Mouse (Mus musculus): ENCODE data around the gene Ctsk. TPM values are rescaled to one million over a fixed set of nuclear protein-coding genes. Genes with fewer than 3 reads are reported as not detected.

Ctsk gene
- total RNA-seq (2021): 100 to 1,000 TPM in 1 of 2 experiments, 10 to 100 TPM in 1; 31.4 to 178 TPM
- long read RNA-seq, experiment 1, transcript Ctsk-201 (8 exons, 1,512 nt): major isoform, 63 of 74 reads
- long read RNA-seq, experiment 1, partial matches to known transcripts: 8 of 74 reads
- long read RNA-seq, experiment 1, other reads (novel, unspliced or antisense): 3 of 74 reads
- long read RNA-seq, experiment 2, transcript Ctsk-201 (8 exons, 1,512 nt): major isoform, 12 of 15 reads
- long read RNA-seq, experiment 2, partial matches to known transcripts: 2 of 15 reads
- long read RNA-seq, experiment 2, other reads (novel, unspliced or antisense): 1 of 15 reads

GRCm38 (mm10) chr3:95499024-95499423, at the start of gene Ctsk:
Gene Ctsk (plus strand): TSS chr3:95499256.
- DNase-seq: no peak

GRCm38 (mm10) chr3:95450408-95450807, 48.6 kb upstream of the Ctsk start:
- DNase-seq: peak; percentile 24

- no peak for DNase-seq
These were observed 48.1 kb upstream of the Ctsk start for GRCm38 (mm10) chr3:95450915-95451314.

GRCm38 (mm10) chr3:95456367-95456766, 42.7 kb upstream of the Ctsk start:
- no peak for DNase-seq

- DNase-seq: no peak
These were observed 41.3 kb upstream of the Ctsk start for GRCm38 (mm10) chr3:95457758-95458157.

GRCm38 (mm10) chr3:95459381-95459780, 39.7 kb upstream of the Ctsk start:
- no peak for DNase-seq

GRCm38 (mm10) chr3:95463852-95464251, 35.2 kb upstream of the Ctsk start:
- DNase-seq: no peak

GRCm38 (mm10) chr3:95478966-95479365, 20.1 kb upstream of the Ctsk start:
- no peak for DNase-seq

GRCm38 (mm10) chr3:95486421-95486820, 12.6 kb upstream of the Ctsk start:
- no peak for DNase-seq

GRCm38 (mm10) chr3:95488679-95489078, 10.4 kb upstream of the Ctsk start:
- DNase-seq: no peak

- no peak for DNase-seq
These were observed 8.8 kb upstream of the Ctsk start for GRCm38 (mm10) chr3:95490238-95490637.

- DNase-seq: peak; percentile 69
These were observed 4.7 kb upstream of the Ctsk start for GRCm38 (mm10) chr3:95494342-95494741.

- DNase-seq: no peak
These were observed 827 bp upstream of the Ctsk start for GRCm38 (mm10) chr3:95498229-95498628.

GRCm38 (mm10) chr3:95499496-95500140, 562 bp downstream of the Ctsk start:
- DNase-seq: no peak

GRCm38 (mm10) chr3:95502312-95502711, 3.3 kb downstream of the Ctsk start:
- no peak for DNase-seq

GRCm38 (mm10) chr3:95509348-95509747, 10.3 kb downstream of the Ctsk start:
- no peak for DNase-seq

GRCm38 (mm10) chr3:95511611-95512180, 12.6 kb downstream of the Ctsk start:
- DNase-seq: no peak

GRCm38 (mm10) chr3:95516614-95517041, 17.6 kb downstream of the Ctsk start:
- DNase-seq: no peak

- peak; percentile 62 for DNase-seq
These were observed 18.4 kb downstream of the Ctsk start for GRCm38 (mm10) chr3:95517493-95517898.

GRCm38 (mm10) chr3:95518891-95519290, 19.8 kb downstream of the Ctsk start:
- no peak for DNase-seq

GRCm38 (mm10) chr3:95519315-95519714, 20.3 kb downstream of the Ctsk start:
- no peak for DNase-seq

- DNase-seq: no peak
These were observed 21.0 kb downstream of the Ctsk start for GRCm38 (mm10) chr3:95520100-95520499.

GRCm38 (mm10) chr3:95521168-95521567, 22.1 kb downstream of the Ctsk start:
- no peak for DNase-seq

- DNase-seq: no peak
These were observed 24.6 kb downstream of the Ctsk start for GRCm38 (mm10) chr3:95523662-95524061.
